12 mouse cellular contexts compared by ENCODE assay signal in genomic region chr4:47316432-47316831, GRCm38 (mm10). TPM values are rescaled to one million over a fixed set of nuclear protein-coding genes. Genes with fewer than 3 reads are reported as not detected.
DNase-seq lines count a peak whose midpoint lies in the region; ATAC-seq and TF ChIP-seq lines count a peak whose summit lies in the region.
"Had no signal": no experiment of that assay in that cellular context is flagged by ENCODE, and none has a peak within 500 bp of the region (broad histone marks: within the 10 kb centered on the region; RNA-seq: fewer than 3 reads in every experiment).

No protein-coding gene starts in this region.

- H3K9me3 ChIP-seq in heart, embryonic 16.5 days (replicated peaks; ENCODE audit: control insufficient read depth, low read length), result no peaks in the 10 kb centered on the region
- H3K9me3 ChIP-seq in heart, embryonic 10.5 days, result no peaks in the 10 kb centered on the region
- H3K9me3 ChIP-seq in intestine, postnatal 0 days (ENCODE audit: control insufficient read depth), result no peaks in the 10 kb centered on the region
- H3K9me3 ChIP-seq: kidney, embryonic 15.5 days; neural tube, embryonic 12.5 days had no signal

- H3K27ac ChIP-seq in heart, embryonic 16.5 days (ENCODE audit: low read length), result peak overlapping the region; percentile 44; the same call in 1 of the 2 replicates
- H3K27ac ChIP-seq in heart, embryonic 10.5 days, result no peak overlapping the region
- H3K27ac ChIP-seq in intestine, postnatal 0 days (ENCODE audit: low read depth, low read length), result no peak overlapping the region
- H3K27ac ChIP-seq: kidney, embryonic 15.5 days; neural tube, embryonic 12.5 days had no signal

- H3K36me3 ChIP-seq in heart, embryonic 16.5 days (ENCODE audit: control insufficient read depth, insufficient read depth), result no peaks in the 10 kb centered on the region
- no peaks in the 10 kb centered on the region for H3K36me3 ChIP-seq in heart, embryonic 10.5 days
- H3K36me3 ChIP-seq in intestine, postnatal 0 days (ENCODE audit: control insufficient read depth, insufficient read depth), result no peaks in the 10 kb centered on the region
- H3K36me3 ChIP-seq: kidney, embryonic 15.5 days; neural tube, embryonic 12.5 days had no signal

- no peak for DNase-seq in heart, embryonic 10.5 days (ENCODE audit: low spot score)
- peak; percentile 42 for DNase-seq in urinary bladder, postnatal 14 days (ENCODE audit: low spot score)
- no peak for DNase-seq in urinary bladder, postnatal 36 days (ENCODE audit: low spot score in 2 of 2)
- peak; percentile 56 for DNase-seq in gastrocnemius, postnatal 25 days
- no peak for DNase-seq in adrenal gland, adult 8-10 months
- DNase-seq: embryo, embryonic 11 days; right cerebral cortex, postnatal 25 days had no signal

- WGBS in heart, embryonic 16.5 days, result 64% methylated on average over 6 of the region's 6 CpGs
- 70% methylated on average over 6 of the region's 6 CpGs for WGBS in heart, embryonic 10.5 days
- WGBS in intestine, postnatal 0 days, result 70% methylated on average over 6 of the region's 6 CpGs

- peaks cover 4% of the 10 kb centered on the region for H3K4me1 ChIP-seq in heart, embryonic 16.5 days (ENCODE audit: control insufficient read depth, insufficient read depth, low read length)
- H3K4me1 ChIP-seq in heart, embryonic 10.5 days, result peaks cover 11% of the 10 kb centered on the region; the same call in 1 of the 2 replicates
- no peaks in the 10 kb centered on the region for H3K4me1 ChIP-seq in intestine, postnatal 0 days (replicated peaks; ENCODE audit: control insufficient read depth, insufficient read depth, low read length)
- H3K4me1 ChIP-seq: neural tube, embryonic 12.5 days had no signal

- TF ChIP-seq CTCF in intestine, postnatal 0 days (IDR thresholded peaks at IDR 0.05; ENCODE audit: low read depth), result no peak

- no peak overlapping the region for H3K9ac ChIP-seq in heart, embryonic 16.5 days (ENCODE audit: low read length)
- no peak overlapping the region for H3K9ac ChIP-seq in intestine, postnatal 0 days (ENCODE audit: low read depth, low read length)
- H3K9ac ChIP-seq: kidney, embryonic 15.5 days; neural tube, embryonic 12.5 days had no signal

- H3K4me2 ChIP-seq in heart, embryonic 16.5 days (ENCODE audit: low read depth, low read length), result no peak overlapping the region
- H3K4me2 ChIP-seq in intestine, postnatal 0 days (replicated peaks; ENCODE audit: low read depth), result no peak overlapping the region
- H3K4me2 ChIP-seq: kidney, embryonic 15.5 days; neural tube, embryonic 12.5 days had no signal

- H3K27me3 ChIP-seq in heart, embryonic 16.5 days (ENCODE audit: control insufficient read depth, insufficient read depth, low read length), result no peaks in the 10 kb centered on the region
- H3K27me3 ChIP-seq in heart, embryonic 10.5 days (ENCODE audit: insufficient read depth, poor library complexity, severe bottlenecking), result peaks cover 3% of the 10 kb centered on the region; the same call in 1 of the 2 replicates
- no peaks in the 10 kb centered on the region for H3K27me3 ChIP-seq in intestine, postnatal 0 days (replicated peaks; ENCODE audit: control insufficient read depth, insufficient read depth, low read length)
- H3K27me3 ChIP-seq: kidney, embryonic 15.5 days; neural tube, embryonic 12.5 days had no signal

- no peak for ATAC-seq in heart, embryonic 16.5 days (replicated peaks; ENCODE audit: extremely low read depth, insufficient read depth, low FRiP score)
- no peak for ATAC-seq in intestine, postnatal 0 days
- ATAC-seq: forebrain, embryonic 14.5 days had no signal

- H3K4me3 ChIP-seq in heart, embryonic 16.5 days (ENCODE audit: low read length), result no peak overlapping the region
- H3K4me3 ChIP-seq in heart, embryonic 10.5 days, result no peak overlapping the region
- H3K4me3 ChIP-seq in intestine, postnatal 0 days (ENCODE audit: low read depth, low read length), result no peak overlapping the region
- H3K4me3 ChIP-seq: kidney, embryonic 15.5 days; neural tube, embryonic 12.5 days had no signal

RNA-seq across cellular contexts. Expression of gene Tgfbr1, which starts 36.6 kb away (rescaled TPM):
- 20.3 and 20.6 TPM in 2 replicates for polyA plus RNA-seq in heart, embryonic 16.5 days (2015; fragmentation: Nextera tagmentation; extraction: Ambion mirVana)
- polyA plus RNA-seq in heart, embryonic 10.5 days (2016; fragmentation: Nextera tagmentation; extraction: Ambion mirVana), result 47.9 and 51.9 TPM in 2 replicates
- 10 to 100 TPM; 16.7 to 18.5 TPM for total RNA-seq in gastrocnemius, postnatal 25 days (2021)
- total RNA-seq in adrenal gland, adult 8-10 months (2022), result 10 to 100 TPM; 37.6 to 47.1 (median 42.3) TPM
- 9.6 and 9.9 TPM in 2 replicates for polyA plus RNA-seq in intestine, postnatal 0 days (2015; fragmentation: Nextera tagmentation; extraction: Ambion mirVana)

Comparison
In these comparisons a context has a peak if more than half of its experiments do, and no peak if none do; other contexts are left out.
1. DNase-seq: peak in urinary bladder, postnatal 14 days (single experiment) and gastrocnemius, postnatal 25 days (single experiment); none in heart, embryonic 10.5 days (single experiment), urinary bladder, postnatal 36 days (0 of 2) and adrenal gland, adult 8-10 months (single experiment).